Mouse (Mus musculus): ENCODE results near the gene Gm20736.
"Not testable (repeated sequence)": the region's sequence is repeated elsewhere in the genome, so short reads cannot be mapped to it uniquely, and the experiment has no call there.

Gm20736 gene

DNA sequence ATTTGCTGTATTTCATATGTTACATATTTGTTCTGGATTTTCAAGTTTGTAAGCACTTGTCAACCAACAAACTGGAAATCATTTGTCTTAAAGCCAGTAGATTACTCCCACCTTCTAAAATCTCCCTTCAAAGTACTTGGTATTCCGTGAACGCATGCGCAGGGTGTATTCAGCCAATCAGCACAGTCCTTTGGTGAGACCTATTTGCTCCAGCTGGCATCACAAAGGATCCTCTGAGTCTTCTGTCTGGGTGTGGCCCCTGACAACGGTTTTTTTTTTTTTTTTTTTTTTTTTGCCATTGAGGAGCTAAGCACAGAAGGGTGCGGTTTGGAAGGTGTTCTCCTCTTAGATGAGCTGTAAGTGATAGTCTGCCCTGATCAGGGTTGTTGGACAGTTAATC lies at the start of gene Gm20736:
Gene Gm20736, plus strand, starts transcription at position 301 of the 400 bp plus-strand sequence.
- DNase-seq = not testable (repeated sequence)

Measured in lung, postnatal 14 days (tissue).